Mouse (Mus musculus) bone marrow macrophage, adult 2 months (primary cell): ENCODE measurements around the gene Mlxip.

Source experiments
- CTCF ChIP-seq: IDR thresholded peaks from 2 replicates; pipeline ENCODE4 v1.5.1; 2012; ENCODE audit warnings: low read depth, mild to moderate bottlenecking, low read length, moderate library complexity
- POLR2A ChIP-seq: IDR thresholded peaks from 2 replicates; pipeline ENCODE4 v1.6.1; 2012; ENCODE audit warnings: mild to moderate bottlenecking, low read depth, low read length, borderline replicate concordance

DNA sequence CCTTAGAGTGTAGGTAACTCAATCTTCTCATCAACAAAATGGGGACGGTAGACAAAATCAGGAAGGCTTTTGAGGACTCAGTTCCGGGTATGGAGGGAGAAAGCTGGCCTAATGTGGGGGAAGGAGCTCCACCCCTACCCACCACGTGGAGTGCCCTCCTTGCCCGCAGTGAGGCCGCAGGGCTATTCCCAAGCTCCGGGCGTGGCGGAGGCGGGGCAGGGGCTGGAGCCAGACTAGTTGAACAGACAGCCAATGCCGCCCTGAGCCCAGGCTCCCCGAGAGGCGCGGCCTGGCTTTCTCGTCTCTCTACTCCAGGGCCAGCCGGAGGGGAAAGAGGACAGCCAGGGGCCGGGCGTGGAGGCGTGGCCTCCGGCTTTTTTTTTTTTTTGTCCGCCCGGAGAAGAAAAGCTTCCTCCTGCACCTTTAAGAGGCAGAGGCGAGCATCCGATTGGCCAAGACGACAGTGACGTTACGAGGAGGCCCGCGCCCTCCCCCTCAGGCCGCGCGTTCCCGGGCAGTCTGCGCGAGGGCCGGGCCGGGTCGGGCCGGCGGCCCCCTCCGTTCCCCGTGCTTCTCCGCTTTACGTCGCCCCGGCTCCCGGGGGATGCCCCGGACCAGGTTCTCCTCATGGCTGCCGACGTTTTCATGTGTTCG is at the start of gene Mlxip:
- peak; percentile 96 for TF ChIP-seq POLR2A
- no peak for TF ChIP-seq CTCF
